Mouse (Mus musculus) C2C12 (cell line): ENCODE data around the gene Rsrp1. TPM values are rescaled to one million over a fixed set of nuclear protein-coding genes. Genes with fewer than 3 reads are reported as not detected.
A peak's percentile ranks its signal among the peaks of the same experiment; 100 is the strongest.

Experiments
- H3K27me3 ChIP-seq: one replicate; pipeline ENCODE4 v1.6.1; 2011; ENCODE audit not compliant: control insufficient read depth, insufficient read depth, insufficient read length
- H3K36me3 ChIP-seq: one replicate; pipeline ENCODE4 v1.6.1; 2011; ENCODE audit not compliant: control insufficient read depth, insufficient read depth
- H3K4me3 ChIP-seq: one replicate; pipeline ENCODE4 v1.5.1; 2011; ENCODE audit warnings: mild to moderate bottlenecking, control low read depth; ENCODE audit not compliant: poor library complexity, insufficient read depth, severe bottlenecking
- H3K79me2 ChIP-seq: one replicate; pipeline ENCODE4 v1.6.1; 2011; ENCODE audit not compliant: control insufficient read depth, insufficient read depth
- H3K79me3 ChIP-seq: one replicate; pipeline ENCODE4 v1.6.1; 2011; ENCODE audit warnings: low read depth, control low read depth
- H3ac ChIP-seq: one replicate; pipeline ENCODE3; 2011; ENCODE audit warnings: low read depth; ENCODE audit not compliant: control insufficient read depth, insufficient read length
- CEBPB ChIP-seq: IDR thresholded peaks from one replicate; pipeline ENCODE4 v1.6.1; 2011; ENCODE audit warnings: low read depth, mild to moderate bottlenecking, control low read depth, moderate library complexity
- CTCF ChIP-seq: IDR thresholded peaks from one replicate; pipeline ENCODE4 v1.5.1; 2011; ENCODE audit not compliant: control insufficient read depth, insufficient read depth, insufficient read length
- FOSL1 ChIP-seq: IDR thresholded peaks from one replicate; pipeline ENCODE4 v1.8.0; 2011; ENCODE audit warnings: mild to moderate bottlenecking, low read length; ENCODE audit not compliant: poor library complexity, insufficient read depth, severe bottlenecking
- MAX ChIP-seq: IDR thresholded peaks from one replicate; pipeline ENCODE4 v1.6.1; 2011; ENCODE audit warnings: mild to moderate bottlenecking, control low read depth
- MYOD1 ChIP-seq: IDR thresholded peaks from one replicate; pipeline ENCODE4 v1.6.1; 2011; ENCODE audit warnings: low read depth; ENCODE audit not compliant: control insufficient read depth, insufficient read length
- MYOG ChIP-seq: IDR thresholded peaks from one replicate; pipeline ENCODE4 v1.6.1; 2011; ENCODE audit not compliant: control insufficient read depth, insufficient read length; ENCODE audit errors: extremely low read depth
- USF1 ChIP-seq: IDR thresholded peaks from one replicate; pipeline ENCODE4 v1.6.1; 2011; ENCODE audit warnings: low read depth, mild to moderate bottlenecking, control low read depth, moderate library complexity
- polyA plus RNA-seq: library from polyadenylated mRNA; unstranded; fragments of >200 nt; fragmentation: generic; extraction: Trizol; gene quantifications from one replicate; pipeline ENCODE4 v1.2.1, GENCODE M21; 2012; ENCODE audit warnings: missing spikeins

The Rsrp1 gene
- polyA plus RNA-seq, 1 experiment = 35.4 TPM

- H3K79me3 ChIP-seq = peaks cover 5% of the 10 kb centered on the region
- TF ChIP-seq MAX (peak; percentile 71), USF1 (no peak), CTCF (peak; percentile 10)
- H3K27me3 ChIP-seq = no peaks in the 10 kb centered on the region
- H3ac ChIP-seq = peak overlapping the region; percentile 18
- peaks cover 28% of the 10 kb centered on the region for H3K79me2 ChIP-seq
- H3K4me3 ChIP-seq = no peak overlapping the region
- H3K36me3 ChIP-seq = peaks cover 9% of the 10 kb centered on the region
Measured at GRCm38 (mm10) chr4:134913413-134913812, 10.0 kb upstream of the Rsrp1 start.

GRCm38 (mm10) chr4:134914122-134914863 lies 9.1 kb upstream of the Rsrp1 start:
- TF ChIP-seq FOSL1 = no peak
- Histone ChIP-seq H3ac (peak overlapping the region; percentile 71), H3K79me2 (peaks cover 28% of the 10 kb centered on the region), H3K36me3 (peaks cover under 1% of the 10 kb centered on the region), H3K4me3 (peak overlapping the region; percentile 45), H3K27me3 (no peaks in the 10 kb centered on the region), H3K79me3 (peaks cover 5% of the 10 kb centered on the region)

- H3K27me3 ChIP-seq = no peaks in the 10 kb centered on the region
- peak within 1 kb of the TSS; percentile 45 for H3K4me3 ChIP-seq
- TF ChIP-seq MYOD1 (no peak), FOSL1 (no peak), MAX (no peak), USF1 (no peak), CTCF (no peak), MYOG (no peak), CEBPB (no peak)
- peaks cover 28% of the 10 kb centered on the region for H3K79me2 ChIP-seq
- H3K79me3 ChIP-seq = peaks cover 5% of the 10 kb centered on the region
- H3ac ChIP-seq = peak within 1 kb of the TSS; percentile 71
- H3K36me3 ChIP-seq = no peaks in the 10 kb centered on the region
Measured at GRCm38 (mm10) chr4:134914864-134915209, 8.6 kb upstream of the Rsrp1 start, which contains the start of gene Tmem50a. Gene Tmem50a, minus strand, starts transcription at chr4:134915024.

GRCm38 (mm10) chr4:134915223-134916050 lies 8.0 kb upstream of the Rsrp1 start:
- H3ac ChIP-seq = no peak overlapping the region
- H3K36me3 ChIP-seq = no peaks in the 10 kb centered on the region
- H3K4me3 ChIP-seq = no peak overlapping the region
- H3K27me3 ChIP-seq = no peaks in the 10 kb centered on the region
- TF ChIP-seq MYOG = no peak
- TF ChIP-seq CEBPB = no peak
- TF ChIP-seq CTCF = no peak
- no peak for TF ChIP-seq MAX
- TF ChIP-seq FOSL1 = no peak
- no peak for TF ChIP-seq USF1
- TF ChIP-seq MYOD1 = no peak
- H3K79me3 ChIP-seq = peaks cover 4% of the 10 kb centered on the region
- peaks cover 28% of the 10 kb centered on the region for H3K79me2 ChIP-seq

GRCm38 (mm10) chr4:134917194-134917593 lies 6.2 kb upstream of the Rsrp1 start:
- no peak for TF ChIP-seq MYOG
- no peak for TF ChIP-seq CEBPB
- TF ChIP-seq FOSL1 = no peak
- TF ChIP-seq MAX = no peak
- no peak for TF ChIP-seq MYOD1
- no peak for TF ChIP-seq USF1
- no peak for TF ChIP-seq CTCF
- H3K79me3 ChIP-seq = peaks cover 2% of the 10 kb centered on the region
- H3K79me2 ChIP-seq = peaks cover 21% of the 10 kb centered on the region
- no peak overlapping the region for H3ac ChIP-seq
- no peak overlapping the region for H3K4me3 ChIP-seq
- H3K27me3 ChIP-seq = no peaks in the 10 kb centered on the region
- H3K36me3 ChIP-seq = no peaks in the 10 kb centered on the region

GRCm38 (mm10) chr4:134918381-134918780 lies 5.0 kb upstream of the Rsrp1 start:
- TF ChIP-seq MAX (no peak), MYOD1 (no peak), CEBPB (no peak), CTCF (no peak), FOSL1 (no peak), USF1 (no peak), MYOG (no peak)
- Histone ChIP-seq H3K4me3 (no peak overlapping the region), H3K79me3 (no peaks in the 10 kb centered on the region), H3ac (no peak overlapping the region), H3K27me3 (no peaks in the 10 kb centered on the region), H3K36me3 (no peaks in the 10 kb centered on the region), H3K79me2 (peaks cover 11% of the 10 kb centered on the region)
